Mouse (Mus musculus) embryonic fibroblast, embryonic 13.5 days (primary cell): ENCODE measurements around the gene Sept4.

Source experiments
- CTCF ChIP-seq: IDR thresholded peaks from 2 replicates; pipeline ENCODE4 v1.5.1; 2011; ENCODE audit warnings: mild to moderate bottlenecking, control low read depth, low read length, moderate library complexity, borderline replicate concordance; ENCODE audit not compliant: insufficient read depth
- POLR2A ChIP-seq: IDR thresholded peaks from 2 replicates; pipeline ENCODE4 v1.6.1; 2011; ENCODE audit warnings: low read depth, mild to moderate bottlenecking, control low read depth, low read length, moderate library complexity

DNA sequence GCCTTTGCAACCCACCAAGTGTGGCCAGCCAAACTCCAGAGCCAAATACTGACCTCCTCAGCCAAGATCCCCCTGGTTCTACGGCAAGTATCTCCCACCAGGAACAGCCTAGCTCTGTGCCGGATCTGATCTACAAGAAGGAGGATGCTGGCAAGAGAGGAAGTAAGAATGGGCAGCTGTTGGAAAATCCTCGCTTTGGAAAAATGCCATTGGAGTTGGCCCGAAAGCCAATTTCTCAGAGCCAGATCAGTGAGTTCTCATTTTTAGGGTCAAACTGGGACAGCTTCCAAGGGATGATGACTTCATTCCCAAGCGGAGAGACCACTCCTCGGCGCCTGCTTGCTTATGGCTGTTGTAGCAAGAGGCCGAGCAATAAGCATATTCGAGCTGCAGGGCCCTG, 42.8 kb downstream of the Sept4 start:
- TF ChIP-seq POLR2A (no peak), CTCF (no peak)
